Mouse (Mus musculus): ENCODE data around the gene Fbxo27. TPM values are rescaled to one million over a fixed set of nuclear protein-coding genes. Genes with fewer than 3 reads are reported as not detected.

Fbxo27 gene
- polyA plus RNA-seq, 1 experiment, result 3.7 TPM

- Histone ChIP-seq H3K27me3 (ENCODE audit: control insufficient read depth, insufficient read depth, low read length) (no peaks in the 10 kb centered on the region), H3K36me3 (ENCODE audit: control insufficient read depth, insufficient read depth, low read length) (no peaks in the 10 kb centered on the region), H3K4me1 (ENCODE audit: control insufficient read depth, insufficient read depth, insufficient read length) (no peaks in the 10 kb centered on the region), H3K4me3 (ENCODE audit: extremely low read depth, insufficient read depth, insufficient read length) (no peak overlapping the region), H3K27ac (ENCODE audit: insufficient read depth, low read length) (no peak overlapping the region)
- no peak for TF ChIP-seq POLR2A (IDR thresholded peaks at IDR 0.05; ENCODE audit: low read depth, low read length)
- no peak for TF ChIP-seq CTCF (IDR thresholded peaks at IDR 0.05; ENCODE audit: extremely low read depth, insufficient read depth, insufficient read length, insufficient replicate concordance)
- DNase-seq (ENCODE audit: low read depth in 1 of 2, low spot score in 2 of 2), result no peak
- WGBS, result 93% methylated on average over 2 of the region's 2 CpGs
These were observed 32.0 kb downstream of the Fbxo27 start for GRCm38 (mm10) chr7:28724613-28725012.

GRCm38 (mm10) chr7:28726600-28726999, 34.0 kb downstream of the Fbxo27 start:
- WGBS, result 17% methylated on average over 14 of the region's 14 CpGs
- H3K4me1 ChIP-seq (ENCODE audit: control insufficient read depth, insufficient read depth, insufficient read length), result no peaks in the 10 kb centered on the region
- no peak overlapping the region for H3K4me3 ChIP-seq (ENCODE audit: extremely low read depth, insufficient read depth, insufficient read length)

GRCm38 (mm10) chr7:28727649-28728340, 35.1 kb downstream of the Fbxo27 start:
- 79% methylated on average over 10 of the region's 10 CpGs for WGBS
- no peak for DNase-seq (ENCODE audit: low read depth in 1 of 2, low spot score in 2 of 2)
- Histone ChIP-seq H3K27ac (ENCODE audit: insufficient read depth, low read length) (no peak overlapping the region), H3K4me1 (ENCODE audit: control insufficient read depth, insufficient read depth, insufficient read length) (no peaks in the 10 kb centered on the region; the same call in none of the 2 replicates), H3K27me3 (ENCODE audit: control insufficient read depth, insufficient read depth, low read length) (no peaks in the 10 kb centered on the region), H3K36me3 (ENCODE audit: control insufficient read depth, insufficient read depth, low read length) (no peaks in the 10 kb centered on the region), H3K4me3 (ENCODE audit: extremely low read depth, insufficient read depth, insufficient read length) (no peak overlapping the region)
- TF ChIP-seq POLR2A (IDR thresholded peaks at IDR 0.05; ENCODE audit: low read depth, low read length), result no peak
- no peak for TF ChIP-seq CTCF (IDR thresholded peaks at IDR 0.05; ENCODE audit: extremely low read depth, insufficient read depth, insufficient read length, insufficient replicate concordance)

More at GRCm38 (mm10) chr7:28726600-28726999, 34.0 kb downstream of the Fbxo27 start:
- no peaks in the 10 kb centered on the region for H3K27me3 ChIP-seq (ENCODE audit: control insufficient read depth, insufficient read depth, low read length)
- H3K36me3 ChIP-seq (ENCODE audit: control insufficient read depth, insufficient read depth, low read length), result no peaks in the 10 kb centered on the region
- peak in 1 of 2 experiments; percentile 52 for DNase-seq (ENCODE audit: low read depth in 1 of 2, low spot score in 2 of 2)
- TF ChIP-seq CTCF (IDR thresholded peaks at IDR 0.05; ENCODE audit: extremely low read depth, insufficient read depth, insufficient read length, insufficient replicate concordance) (peak; percentile 82; the same call in 1 of the 2 replicates), POLR2A (IDR thresholded peaks at IDR 0.05; ENCODE audit: low read depth, low read length) (no peak)
- H3K27ac ChIP-seq (ENCODE audit: insufficient read depth, low read length), result no peak overlapping the region

- peak overlapping the region; percentile 37; the same call in 1 of the 2 replicates for H3K4me3 ChIP-seq (ENCODE audit: extremely low read depth, insufficient read depth, insufficient read length)
- TF ChIP-seq POLR2A (IDR thresholded peaks at IDR 0.05; ENCODE audit: low read depth, low read length) (no peak), CTCF (IDR thresholded peaks at IDR 0.05; ENCODE audit: extremely low read depth, insufficient read depth, insufficient read length, insufficient replicate concordance) (no peak)
- H3K4me1 ChIP-seq (ENCODE audit: control insufficient read depth, insufficient read depth, insufficient read length), result no peaks in the 10 kb centered on the region; the same call in none of the 2 replicates
- no peaks in the 10 kb centered on the region for H3K27me3 ChIP-seq (ENCODE audit: control insufficient read depth, insufficient read depth, low read length)
- H3K27ac ChIP-seq (ENCODE audit: insufficient read depth, low read length), result no peak overlapping the region
- WGBS, result 24% methylated on average over 58 of the region's 58 CpGs
- no peaks in the 10 kb centered on the region for H3K36me3 ChIP-seq (ENCODE audit: control insufficient read depth, insufficient read depth, low read length)
- DNase-seq (ENCODE audit: low read depth in 1 of 2, low spot score in 2 of 2), result peak; percentile 35 to 61
These were observed 39.9 kb downstream of the Fbxo27 start for GRCm38 (mm10) chr7:28732341-28733142.

- WGBS, result 34% methylated on average over 11 of the region's 11 CpGs
- TF ChIP-seq CTCF (IDR thresholded peaks at IDR 0.05; ENCODE audit: extremely low read depth, insufficient read depth, insufficient read length, insufficient replicate concordance), result no peak
- TF ChIP-seq POLR2A (IDR thresholded peaks at IDR 0.05; ENCODE audit: low read depth, low read length), result no peak
- Histone ChIP-seq H3K4me3 (ENCODE audit: extremely low read depth, insufficient read depth, insufficient read length) (no peak overlapping the region), H3K4me1 (ENCODE audit: control insufficient read depth, insufficient read depth, insufficient read length) (no peaks in the 10 kb centered on the region; the same call in none of the 2 replicates), H3K27me3 (ENCODE audit: control insufficient read depth, insufficient read depth, low read length) (no peaks in the 10 kb centered on the region), H3K36me3 (ENCODE audit: control insufficient read depth, insufficient read depth, low read length) (no peaks in the 10 kb centered on the region), H3K27ac (ENCODE audit: insufficient read depth, low read length) (no peak overlapping the region)
- no peak for DNase-seq (ENCODE audit: low read depth in 1 of 2, low spot score in 2 of 2)
These were observed 40.6 kb downstream of the Fbxo27 start for GRCm38 (mm10) chr7:28733211-28733610.

GRCm38 (mm10) chr7:28735701-28736100, 43.1 kb downstream of the Fbxo27 start:
- Histone ChIP-seq H3K27ac (ENCODE audit: insufficient read depth, low read length) (no peak overlapping the region), H3K4me1 (ENCODE audit: control insufficient read depth, insufficient read depth, insufficient read length) (no peaks in the 10 kb centered on the region; the same call in none of the 2 replicates), H3K4me3 (ENCODE audit: extremely low read depth, insufficient read depth, insufficient read length) (no peak overlapping the region), H3K27me3 (ENCODE audit: control insufficient read depth, insufficient read depth, low read length) (no peaks in the 10 kb centered on the region), H3K36me3 (ENCODE audit: control insufficient read depth, insufficient read depth, low read length) (no peaks in the 10 kb centered on the region)
- no peak for DNase-seq (ENCODE audit: low read depth in 1 of 2, low spot score in 2 of 2)
- TF ChIP-seq CTCF (IDR thresholded peaks at IDR 0.05; ENCODE audit: extremely low read depth, insufficient read depth, insufficient read length, insufficient replicate concordance) (no peak), POLR2A (IDR thresholded peaks at IDR 0.05; ENCODE audit: low read depth, low read length) (no peak)
- 83% methylated on average over 6 of the region's 6 CpGs for WGBS

Measured in spleen, adult 2 months (tissue).